Mouse (Mus musculus) kidney, postnatal 25 days (tissue): ENCODE data around the gene Lats2.
A peak's percentile ranks its signal among the peaks of the same experiment; 100 is the strongest.

Source experiments
- DNase-seq, 2 experiments: peaks; one replicate each; pipeline ENCODE4 v3.0.0; 2021; ENCODE audit warnings: mixed read lengths in 2 of 2

Lats2 gene

DNA sequence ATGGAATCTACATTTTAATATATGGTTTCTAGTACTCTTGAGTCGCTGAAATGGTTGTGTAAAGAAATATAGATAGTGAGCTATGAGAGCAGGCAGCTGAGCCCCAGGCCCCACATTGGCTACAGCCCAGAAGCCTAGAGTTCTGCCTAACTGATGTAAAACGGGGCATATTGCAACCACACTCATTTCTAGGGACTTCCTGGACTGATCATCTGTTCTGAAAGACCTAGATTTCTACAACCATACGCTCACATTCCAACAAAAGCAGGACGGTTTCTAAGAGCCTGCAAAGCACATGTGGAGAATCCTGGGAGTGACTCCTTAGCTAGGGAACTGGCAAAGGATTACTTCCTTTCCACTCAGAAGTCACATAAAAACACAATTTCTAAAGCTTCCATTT lies 22.0 kb downstream of the Lats2 start:
- no peak for DNase-seq

DNA sequence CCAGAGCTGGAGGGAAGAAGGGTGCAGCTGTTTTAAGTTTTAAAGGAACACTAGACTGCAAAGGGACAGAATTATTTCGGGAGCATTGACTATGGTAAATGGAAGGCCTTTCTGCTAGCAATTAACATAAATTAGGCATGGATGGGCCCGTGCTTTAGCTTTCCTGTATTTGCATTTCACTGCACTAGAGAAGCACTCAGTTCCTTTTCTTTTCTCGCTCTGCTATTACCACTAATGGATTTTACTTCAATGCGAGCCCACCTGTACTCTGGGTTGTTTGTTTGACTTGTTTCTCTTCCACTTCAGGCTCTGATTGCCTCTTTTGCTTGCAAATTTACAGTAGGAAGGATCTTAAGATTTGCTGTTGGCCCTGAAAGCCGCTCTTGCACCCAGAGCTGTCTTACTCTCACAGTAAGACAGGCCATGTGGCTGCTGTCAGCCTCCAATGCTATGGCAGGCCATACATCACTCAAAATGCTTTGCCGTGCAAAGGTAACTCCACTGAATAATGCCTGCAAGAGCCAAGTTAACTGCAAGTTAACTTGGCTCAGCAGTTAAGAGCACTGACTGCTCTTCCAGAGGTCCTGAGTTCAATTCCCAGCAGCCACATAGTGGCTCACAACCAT lies 25.4 kb downstream of the Lats2 start:
- no peak for DNase-seq

DNA sequence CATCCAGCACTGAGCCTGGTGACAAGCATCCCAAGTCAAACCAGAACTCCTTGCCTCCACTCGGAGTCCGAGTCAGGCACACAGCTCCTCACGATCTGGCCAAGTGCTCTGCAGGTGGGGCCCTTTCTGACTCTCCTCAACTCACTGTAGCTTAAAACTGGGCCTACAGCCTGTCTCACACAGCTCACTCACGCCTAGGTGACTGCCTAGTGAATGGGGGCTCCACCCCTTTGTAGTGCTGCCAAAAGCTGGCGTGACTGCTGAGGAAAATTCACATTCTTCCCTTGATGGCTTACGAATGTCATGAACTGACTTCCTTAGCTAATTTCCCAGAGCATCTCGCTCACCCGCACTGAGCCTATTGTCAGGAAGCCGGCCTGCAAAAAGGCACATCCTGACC lies 27.7 kb downstream of the Lats2 start:
- DNase-seq = peak; percentile 89 to 90

DNA sequence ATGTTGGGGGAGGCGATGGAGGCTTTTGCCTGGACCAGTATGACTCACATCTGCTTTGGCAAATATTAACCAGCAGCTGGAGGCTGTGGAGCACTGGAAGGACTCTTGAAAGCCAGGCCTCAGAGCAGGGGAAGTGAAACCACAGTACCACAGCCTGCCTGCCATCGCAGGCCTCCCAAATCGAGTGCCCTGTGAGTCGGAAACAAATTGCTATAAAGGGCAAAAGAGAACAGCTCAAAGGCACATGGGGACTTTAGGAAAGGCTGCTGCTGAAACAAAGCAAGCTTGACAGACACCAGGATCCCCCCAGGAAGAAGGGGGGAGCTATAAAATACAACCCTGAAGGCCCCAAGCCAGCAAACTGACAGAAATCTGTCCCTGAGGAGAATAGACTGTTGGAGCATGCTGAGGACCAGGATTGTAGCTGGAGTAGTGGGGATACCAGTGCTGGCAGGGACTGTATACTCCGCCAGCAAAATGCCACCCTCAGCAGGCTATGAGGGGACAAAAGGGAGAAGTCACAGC lies 28.2 kb downstream of the Lats2 start:
- peak; percentile 73 to 85 for DNase-seq

DNA sequence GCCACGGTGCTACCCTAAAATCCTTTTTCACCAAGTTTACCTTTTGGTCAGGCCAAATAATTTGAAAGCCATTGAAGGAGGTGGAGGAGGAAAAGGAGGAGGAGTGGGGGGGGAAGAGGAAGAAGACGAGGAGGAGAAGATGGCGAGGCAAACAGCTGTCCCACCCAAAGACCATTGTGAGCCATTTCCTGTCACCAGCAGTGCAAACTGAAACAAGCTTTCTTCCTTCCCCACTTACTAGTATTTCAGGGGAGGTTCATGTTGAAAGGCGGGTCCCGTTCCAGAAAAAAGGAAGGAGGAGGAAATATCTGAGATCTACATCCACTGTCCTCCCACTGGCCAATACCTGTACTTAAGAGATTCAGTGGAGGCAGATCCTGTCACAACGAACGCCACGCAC lies 28.8 kb downstream of the Lats2 start:
- peak; percentile 23 to 47 for DNase-seq

DNA sequence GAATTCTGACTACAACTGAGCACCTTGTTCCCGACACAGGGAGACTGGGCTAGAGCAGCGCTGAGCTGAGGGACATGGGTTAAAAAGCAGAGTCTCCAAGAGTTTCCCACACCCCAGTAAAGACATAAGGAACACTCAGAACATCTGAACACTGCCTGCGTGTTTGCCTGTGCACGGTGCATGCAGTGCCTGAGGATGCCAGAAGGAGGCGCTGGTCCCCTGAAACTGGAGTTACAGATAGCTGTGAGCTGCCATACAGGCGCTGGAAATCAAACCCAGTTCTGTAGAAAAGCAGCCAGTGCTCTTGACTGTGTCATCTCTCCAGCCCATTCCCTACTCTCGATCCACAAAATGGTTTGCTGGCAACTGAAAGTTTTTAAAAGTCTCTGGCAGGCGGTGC lies 32.0 kb downstream of the Lats2 start:
- DNase-seq = no peak

DNA sequence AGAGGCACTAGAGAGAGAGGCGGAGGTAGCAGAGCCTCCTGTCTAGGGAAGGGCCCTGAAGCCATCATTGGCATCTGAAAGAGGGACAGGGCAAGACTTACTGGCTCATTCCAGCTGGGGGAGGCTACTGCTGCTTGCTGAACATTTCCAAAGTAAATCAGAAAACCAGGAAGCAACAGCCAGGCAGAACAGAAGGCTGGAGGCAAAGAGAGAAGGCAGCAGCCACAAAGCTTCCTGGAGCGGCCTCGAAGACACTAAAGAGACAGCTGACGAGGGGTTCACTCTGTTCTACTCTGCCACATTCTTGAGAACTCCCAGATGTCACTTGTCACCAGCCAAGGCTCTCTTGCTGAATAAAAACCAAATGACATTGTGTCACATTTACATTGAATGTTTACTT lies 33.7 kb downstream of the Lats2 start:
- no peak for DNase-seq

DNA sequence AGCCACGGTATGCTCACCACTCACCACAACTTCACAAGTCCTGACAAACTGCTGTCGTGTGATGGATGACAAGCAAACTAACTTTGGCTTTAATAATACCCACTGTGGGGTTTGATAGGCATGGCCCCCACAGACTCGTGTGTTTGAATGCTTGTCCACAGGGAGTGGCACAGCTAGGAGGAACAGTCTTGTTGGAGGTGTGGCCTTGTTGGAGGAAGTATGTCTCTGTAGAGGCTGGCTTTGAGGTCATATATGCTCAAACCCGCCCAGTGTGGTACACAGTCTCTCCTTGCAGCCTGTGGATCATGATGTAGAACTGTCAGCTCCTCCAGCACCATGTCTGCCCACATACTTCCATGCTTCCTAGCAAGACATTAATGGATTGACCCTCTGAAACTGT lies 39.9 kb downstream of the Lats2 start:
- no peak for DNase-seq

DNA sequence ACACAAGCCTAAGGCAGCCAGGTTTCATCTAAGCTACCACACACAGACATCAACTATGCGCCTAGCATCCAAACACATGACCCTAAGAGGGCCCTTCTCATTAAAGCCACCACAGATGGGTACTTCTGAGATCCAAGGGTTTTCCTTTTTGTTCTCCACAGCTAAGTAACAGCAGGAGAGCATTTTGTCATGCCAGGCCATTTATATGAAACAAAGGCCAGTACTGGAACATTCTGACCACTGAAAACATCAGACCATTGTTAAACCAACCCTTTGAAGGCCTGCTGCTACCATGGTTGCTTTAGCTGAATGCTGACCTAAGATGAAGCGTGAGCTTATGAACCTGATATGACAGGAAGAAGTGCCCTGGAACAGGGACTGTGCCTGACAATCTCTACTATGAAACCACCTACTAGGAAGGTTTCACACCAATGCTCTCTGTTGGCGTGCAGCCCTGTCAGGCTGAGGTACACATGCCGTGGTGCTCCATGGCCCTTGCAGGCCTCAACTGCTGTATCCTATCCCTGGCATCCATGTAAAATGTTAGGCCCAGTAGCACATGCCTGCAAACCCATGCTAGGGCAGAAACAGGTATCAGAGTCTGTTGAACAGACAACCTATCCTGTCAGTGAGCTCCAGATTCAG lies 41.5 kb downstream of the Lats2 start:
- DNase-seq = no peak

DNA sequence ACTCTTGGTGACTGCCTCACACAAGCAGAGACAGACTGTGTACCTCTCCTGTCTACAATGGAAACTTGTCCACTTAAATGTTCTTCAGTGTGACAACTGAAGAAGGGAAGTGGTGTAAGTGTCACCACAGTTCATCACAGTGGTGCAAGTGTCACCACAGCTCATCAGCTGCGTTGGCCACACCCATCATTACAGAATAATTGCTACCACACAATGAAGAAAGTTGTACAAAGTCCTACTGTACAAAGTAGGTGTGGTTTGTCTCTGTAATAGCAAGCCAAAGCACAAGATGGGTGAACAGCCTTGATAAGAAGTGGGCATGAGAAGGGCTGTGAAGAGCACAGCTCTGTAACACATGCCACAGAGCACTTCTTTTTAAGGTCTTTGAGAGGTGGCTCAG lies 45.3 kb downstream of the Lats2 start:
- DNase-seq = no peak

DNA sequence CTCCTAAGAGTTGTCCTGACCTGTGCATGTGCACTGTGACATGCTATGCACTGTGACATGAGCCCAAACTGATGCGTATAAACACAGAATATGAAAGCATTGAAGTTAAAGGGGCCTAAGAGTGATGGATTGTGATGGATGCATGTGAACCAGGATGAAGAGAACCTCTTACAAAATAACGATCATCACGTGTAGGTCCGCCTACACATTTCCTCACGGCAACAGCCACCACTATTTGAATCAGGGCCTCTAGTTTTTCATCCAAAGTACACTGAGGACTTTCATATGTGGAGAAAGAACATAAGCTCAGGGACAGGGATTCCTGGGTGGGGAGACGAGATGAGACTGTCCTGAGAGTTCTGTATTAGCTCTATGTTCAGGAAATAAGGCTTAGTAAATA lies 47.1 kb downstream of the Lats2 start:
- no peak for DNase-seq

DNA sequence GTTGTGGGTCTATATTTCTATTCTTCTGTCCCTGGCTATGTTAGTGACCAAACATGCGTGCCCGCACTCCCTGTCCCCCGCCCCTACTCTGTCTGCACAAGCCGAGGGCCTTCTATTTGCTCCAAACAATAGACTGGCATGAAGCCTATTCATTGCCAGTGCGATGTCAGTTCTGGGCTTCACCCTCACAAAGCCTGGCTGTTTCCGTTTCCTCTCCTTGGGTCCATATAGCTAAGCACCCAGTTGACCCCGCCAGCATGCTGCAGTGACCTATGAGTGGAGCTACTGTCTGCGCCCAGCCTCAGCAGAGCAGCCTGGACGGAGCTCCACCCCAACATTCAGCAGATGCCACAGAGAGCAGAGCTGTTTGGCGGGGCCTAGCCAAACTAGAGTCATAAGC lies 49.0 kb downstream of the Lats2 start:
- peak; percentile 45 to 61 for DNase-seq

DNA sequence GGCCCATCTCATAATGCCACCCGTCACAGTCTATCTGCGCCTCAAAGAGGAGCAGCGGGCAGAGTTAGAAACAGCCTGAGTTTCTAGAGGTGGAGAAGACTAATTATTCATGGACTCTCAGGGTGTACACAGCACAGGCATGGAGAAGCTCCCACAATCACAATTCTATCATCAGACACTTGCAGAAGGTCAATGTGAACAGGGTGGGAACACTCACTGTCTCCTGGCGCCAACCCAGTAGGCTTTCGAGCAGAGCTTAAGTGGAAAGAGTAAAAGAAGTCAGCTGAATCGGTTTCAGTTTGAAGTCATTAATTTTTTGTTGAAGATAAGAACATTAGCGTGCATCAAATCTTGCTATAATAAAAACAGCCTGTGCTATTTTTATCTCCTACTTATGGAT lies 49.6 kb downstream of the Lats2 start:
- DNase-seq = peak; percentile 51 to 69

DNA sequence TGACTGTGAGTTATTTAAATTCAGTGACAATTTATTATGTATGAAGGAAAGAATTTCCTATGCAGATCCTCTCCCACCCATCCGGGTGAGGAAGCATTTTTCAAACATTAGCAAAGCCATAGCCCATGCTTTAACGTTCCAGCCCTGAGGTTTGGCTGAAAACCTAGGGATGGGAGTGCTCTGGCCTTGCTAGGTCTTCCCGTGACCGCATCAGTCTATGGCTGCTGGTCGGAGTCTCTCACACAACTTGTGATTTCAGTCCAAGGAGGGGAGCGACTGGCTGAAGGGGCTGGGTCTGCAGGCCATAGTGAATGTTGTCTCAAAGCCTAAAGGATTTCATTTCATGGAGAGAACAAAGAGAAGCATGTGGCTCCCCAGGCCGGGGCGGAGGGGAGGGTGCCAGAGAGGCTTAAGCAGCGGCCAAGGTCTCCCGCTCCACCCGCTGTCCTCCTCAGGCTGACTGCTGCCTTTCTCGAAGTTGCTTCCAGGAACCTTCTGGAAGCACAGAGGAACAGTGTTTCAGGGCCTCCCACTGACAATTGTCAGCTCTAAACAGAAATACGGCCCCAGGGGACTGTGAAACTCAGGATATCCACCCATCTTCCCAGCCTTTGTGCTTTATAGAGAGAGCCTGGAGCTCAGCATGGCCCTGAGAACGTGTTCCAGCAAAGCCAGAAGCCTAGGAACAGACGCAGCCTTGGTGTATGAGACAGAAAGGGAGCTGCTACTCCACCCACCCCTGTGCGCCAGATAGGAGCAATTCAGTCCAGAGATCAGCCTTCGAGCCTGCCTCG lies 50.9 kb downstream of the Lats2 start:
- peak; percentile 35 to 63 for DNase-seq

DNA sequence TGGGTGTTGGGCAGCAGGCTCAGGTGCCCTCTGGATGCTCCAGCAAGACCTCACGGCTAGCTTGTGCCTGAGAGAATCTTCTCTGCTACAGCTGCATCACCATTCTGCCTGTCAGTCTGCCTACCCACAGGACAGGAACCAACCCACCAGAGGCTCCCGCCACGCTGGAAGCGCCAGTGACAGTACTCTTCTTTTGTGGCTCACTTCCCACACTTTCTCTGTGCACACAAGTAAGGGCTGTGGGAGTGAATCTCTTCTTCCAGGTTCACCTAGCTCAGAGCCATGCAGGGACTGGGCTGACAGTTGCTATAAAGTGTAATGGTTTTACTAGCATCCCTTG lies 51.5 kb downstream of the Lats2 start:
- DNase-seq = no peak

DNA sequence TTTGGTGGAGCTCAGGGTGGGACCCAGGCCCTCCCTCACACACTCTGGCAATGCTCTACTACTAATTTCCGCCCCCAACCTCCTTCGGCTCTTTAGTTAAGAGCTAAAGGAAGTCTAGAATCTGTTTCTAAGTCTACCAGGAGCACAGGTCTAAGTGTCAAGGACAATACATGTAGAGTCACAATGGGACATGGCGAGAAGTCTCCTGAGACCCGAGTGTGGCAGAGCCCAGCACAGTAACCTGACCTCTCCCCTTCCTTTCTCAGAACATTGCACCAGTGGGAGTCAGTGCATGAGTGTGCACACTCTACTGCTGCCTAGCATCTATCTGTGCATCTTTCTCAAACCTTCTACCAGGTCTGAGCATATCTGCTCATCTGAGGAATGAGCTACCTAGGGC lies 52.4 kb downstream of the Lats2 start:
- DNase-seq = no peak

DNA sequence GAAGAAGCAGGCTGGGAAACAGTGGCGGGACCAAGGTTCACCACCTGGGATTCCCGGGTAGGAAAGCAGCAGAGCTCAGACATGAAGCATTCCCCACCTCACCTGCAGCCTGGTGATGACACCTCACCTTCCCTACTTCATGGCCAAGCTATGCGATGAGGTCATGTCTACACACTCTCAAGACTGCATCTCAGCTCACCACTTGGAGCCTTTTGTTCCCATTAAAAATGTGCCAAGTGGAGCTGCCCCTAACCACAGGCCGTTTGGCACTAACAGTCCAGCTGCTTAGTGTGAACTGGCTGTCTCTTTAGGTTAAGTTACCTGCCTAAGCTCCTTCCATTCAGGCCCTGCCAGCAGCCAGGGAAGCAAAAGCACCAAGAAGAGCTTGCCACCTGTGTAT lies 53.1 kb downstream of the Lats2 start:
- DNase-seq = no peak

DNA sequence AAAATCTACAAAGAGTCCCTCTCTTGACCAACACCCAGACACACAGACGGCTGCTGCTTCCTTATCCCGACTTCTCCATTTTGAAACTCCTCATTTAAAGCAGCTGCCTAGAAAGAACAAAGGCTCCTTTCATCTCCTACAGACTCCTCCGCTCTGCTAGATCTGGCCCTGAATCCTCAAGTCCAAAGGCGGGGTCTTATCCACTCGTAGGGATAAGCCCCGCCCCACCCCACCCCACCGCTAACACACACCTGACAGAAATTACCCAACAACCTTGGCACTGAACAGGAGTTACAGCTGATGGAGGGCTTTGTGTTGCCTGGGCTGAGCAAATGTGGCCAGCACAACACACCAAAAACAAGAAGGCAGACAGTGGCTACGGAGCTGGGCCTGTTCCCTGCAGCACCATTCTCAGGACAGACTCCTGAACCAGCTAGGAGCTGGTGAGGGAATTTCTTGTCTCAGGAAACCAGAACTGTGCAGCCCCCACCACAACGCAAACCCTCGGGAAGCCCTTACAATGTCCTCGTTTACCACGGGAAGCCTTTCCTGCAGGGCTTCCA lies 56.2 kb downstream of the Lats2 start:
- DNase-seq = no peak

DNA sequence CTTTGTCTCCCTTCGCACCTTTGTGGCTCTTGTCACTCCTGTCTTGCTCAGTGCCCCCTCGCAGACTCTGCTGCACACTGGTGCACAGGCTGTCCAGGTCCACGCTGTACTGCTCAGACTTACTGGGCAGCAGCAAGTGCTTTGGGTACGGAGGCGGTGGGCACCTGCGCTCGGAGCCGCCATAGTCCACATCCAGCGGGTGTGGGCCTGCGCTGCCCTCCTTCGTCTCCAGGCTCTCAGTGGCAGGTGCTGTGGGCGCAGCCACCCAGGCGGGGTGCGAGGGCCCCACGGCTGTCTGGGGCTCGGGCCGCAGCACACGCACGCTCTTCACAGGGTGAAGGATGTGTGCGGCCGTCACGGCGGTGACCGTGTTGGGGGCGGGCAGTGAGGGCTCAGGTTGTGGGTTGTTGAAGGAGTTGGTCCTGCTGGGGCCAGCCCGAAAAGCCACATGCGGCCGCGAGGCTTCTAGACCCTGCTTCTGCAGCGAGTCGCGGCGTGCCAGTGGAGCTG lies 58.7 kb downstream of the Lats2 start:
- DNase-seq = no peak

DNA sequence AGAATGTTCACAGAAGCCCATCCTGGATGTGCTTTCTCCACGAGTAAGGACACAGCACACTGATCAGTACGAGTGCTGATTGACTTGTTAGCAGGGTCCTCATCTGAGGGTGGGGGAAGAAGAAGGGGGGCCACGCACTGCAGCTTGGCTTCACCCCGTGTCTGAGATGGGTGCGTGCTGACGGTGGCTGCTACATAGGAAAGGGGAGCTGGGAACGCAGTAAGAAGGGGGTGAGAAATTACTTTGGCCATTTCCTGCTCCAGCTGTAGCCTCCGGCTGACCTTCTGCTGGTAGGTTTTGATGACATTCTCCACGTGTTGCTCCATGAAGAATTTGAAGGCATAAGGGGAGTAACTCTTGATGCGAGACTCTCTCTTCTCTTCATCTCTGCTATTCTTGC lies 59.2 kb downstream of the Lats2 start:
- DNase-seq = no peak

DNA sequence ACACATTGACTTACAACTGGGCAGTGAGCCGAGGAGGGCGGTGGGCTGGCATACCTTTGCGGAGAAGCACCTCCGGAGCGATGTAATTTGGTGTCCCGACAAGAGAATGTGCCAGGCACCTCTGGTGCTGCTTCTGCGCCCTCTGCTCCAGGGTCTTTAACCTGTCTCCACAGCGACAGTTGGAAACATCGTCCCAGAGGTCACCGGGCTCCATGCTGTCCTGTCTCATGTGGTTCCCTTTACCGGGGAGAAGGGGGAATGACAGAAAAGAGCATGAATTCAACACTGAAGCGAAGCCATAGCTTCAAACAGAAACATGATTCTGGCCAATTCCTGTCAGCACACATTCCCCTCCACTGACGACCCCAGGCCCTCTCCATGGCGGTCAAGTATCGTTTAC lies 62.1 kb downstream of the Lats2 start:
- DNase-seq = no peak

DNA sequence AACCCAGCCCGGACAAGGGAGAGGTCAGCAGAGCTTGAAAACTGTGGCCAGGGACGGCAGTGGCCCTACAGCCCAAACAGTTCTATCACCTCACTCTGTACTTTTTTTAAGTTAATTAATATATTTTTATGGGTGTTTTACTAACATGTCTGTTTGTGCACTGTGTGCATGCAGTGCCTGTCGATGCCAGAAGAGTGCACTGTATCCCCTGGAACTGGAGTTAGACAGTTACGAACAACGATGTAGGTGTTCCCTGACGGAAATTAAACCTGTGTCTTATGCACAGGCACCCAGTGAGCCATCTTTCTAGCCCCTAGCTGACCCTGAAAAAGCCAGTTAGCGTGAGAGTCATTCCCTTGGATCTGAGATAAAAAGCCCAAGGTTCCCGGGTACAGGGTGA lies 62.6 kb downstream of the Lats2 start:
- no peak for DNase-seq

DNA sequence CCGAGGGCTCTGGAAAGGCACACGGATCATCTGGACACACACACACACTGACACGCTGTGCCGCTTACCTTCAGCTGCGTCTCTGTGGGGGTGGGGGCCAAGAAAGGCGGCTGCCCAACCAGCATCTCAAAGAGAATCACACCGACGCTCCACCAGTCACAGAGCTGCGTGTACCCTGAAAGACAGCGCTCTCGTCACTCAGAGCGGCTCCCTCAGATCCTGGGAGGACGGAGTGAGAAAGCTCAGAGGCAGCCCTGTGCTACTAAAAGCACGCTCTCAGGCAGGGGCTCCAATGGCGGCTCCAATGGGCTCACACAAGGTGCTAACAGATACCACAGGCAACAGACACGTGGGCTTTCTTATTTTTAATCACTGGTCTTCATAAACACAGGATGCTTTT lies 63.9 kb downstream of the Lats2 start:
- DNase-seq = no peak
